Mouse (Mus musculus): ENCODE results near the gene Bmyc.

GRCm38 (mm10) chr2:25706643-25707481 lies at the start of gene Bmyc:
- TF ChIP-seq POLR2A (IDR thresholded peaks at IDR 0.05; ENCODE audit: extremely low read depth, insufficient read depth, low read length) (no peak), CTCF (IDR thresholded peaks at IDR 0.05; ENCODE audit: low read depth, low read length) (peak; percentile 72)

Data from liver, adult 2 months (tissue).